20 mouse cellular contexts compared by ENCODE assay signal in the genomic region with DNA sequence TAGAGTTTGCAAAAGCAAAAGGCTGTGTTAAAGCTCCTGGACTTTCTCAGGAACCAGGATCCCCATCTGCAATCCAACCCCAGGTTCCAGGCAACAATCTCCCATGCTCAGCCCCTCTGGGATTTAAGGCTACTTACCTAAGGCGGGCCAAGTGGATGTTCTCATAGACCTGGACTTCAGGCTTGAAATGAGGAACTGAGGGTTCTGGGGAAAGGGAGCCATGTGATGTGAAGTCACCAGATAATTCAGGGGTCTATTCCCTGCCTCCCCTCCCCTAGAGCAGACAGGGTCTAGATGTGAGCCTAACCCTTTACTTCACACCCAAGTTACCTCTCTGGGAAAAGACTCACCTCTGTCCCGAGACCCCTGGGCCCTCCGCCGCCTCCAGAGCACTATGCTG. TPM values are rescaled to one million over a fixed set of nuclear protein-coding genes. Genes with fewer than 3 reads are reported as not detected.
DNase-seq lines count a peak whose midpoint lies in the region; ATAC-seq and TF ChIP-seq lines count a peak whose summit lies in the region.
"Had no signal": no experiment of that assay in that cellular context is flagged by ENCODE, and none has a peak within 500 bp of the region (broad histone marks: within the 10 kb centered on the region; RNA-seq: fewer than 3 reads in every experiment).

No protein-coding gene starts in this region.

- H3K9ac ChIP-seq in hindbrain, embryonic 14.5 days = peak overlapping the region; percentile 11; the same call in 1 of the 2 replicates
- no peak overlapping the region for H3K9ac ChIP-seq in hindbrain, embryonic 13.5 days
- peak overlapping the region; percentile 28; the same call in 1 of the 2 replicates for H3K9ac ChIP-seq in midbrain, embryonic 13.5 days (replicated peaks)
- H3K9ac ChIP-seq in midbrain, embryonic 11.5 days (ENCODE audit: low read length) = no peak overlapping the region
- peak overlapping the region; percentile 64 for H3K9ac ChIP-seq in liver, embryonic 13.5 days
- H3K9ac ChIP-seq: forebrain, embryonic 15.5 days had no signal

- H3K9me3 ChIP-seq in hindbrain, embryonic 14.5 days (ENCODE audit: control insufficient read depth, low read length) = no peaks in the 10 kb centered on the region
- H3K9me3 ChIP-seq in hindbrain, embryonic 13.5 days = no peaks in the 10 kb centered on the region
- H3K9me3 ChIP-seq in midbrain, embryonic 13.5 days = no peaks in the 10 kb centered on the region
- no peaks in the 10 kb centered on the region for H3K9me3 ChIP-seq in midbrain, embryonic 11.5 days (ENCODE audit: control insufficient read depth, low read length)
- no peaks in the 10 kb centered on the region for H3K9me3 ChIP-seq in liver, embryonic 13.5 days (replicated peaks)
- H3K9me3 ChIP-seq: embryonic facial prominence, embryonic 10.5 days; forebrain, embryonic 15.5 days; G1E; heart, embryonic 10.5 days; hindbrain, embryonic 10.5 days had no signal

- no peak overlapping the region for H3K4me3 ChIP-seq in hindbrain, embryonic 14.5 days (replicated peaks; ENCODE audit: low read length)
- no peak overlapping the region for H3K4me3 ChIP-seq in hindbrain, embryonic 13.5 days
- no peak overlapping the region for H3K4me3 ChIP-seq in midbrain, embryonic 13.5 days (replicated peaks)
- H3K4me3 ChIP-seq in midbrain, embryonic 11.5 days (ENCODE audit: low read depth, low read length) = no peak overlapping the region
- no peak overlapping the region for H3K4me3 ChIP-seq in liver, embryonic 13.5 days (replicated peaks)
- no peak overlapping the region for H3K4me3 ChIP-seq in lung, adult 2 months (replicated peaks; ENCODE audit: extremely low read depth, low read depth, low read length)
- H3K4me3 ChIP-seq: embryonic facial prominence, embryonic 10.5 days; forebrain, embryonic 15.5 days; hindbrain, embryonic 10.5 days had no signal

- 0 out of 2 replicates have a peak, but pooled peaks cover 5% of the 10 kb centered on the region for H3K4me1 ChIP-seq in hindbrain, embryonic 14.5 days (replicated peaks; ENCODE audit: control insufficient read depth, insufficient read depth, low read length)
- H3K4me1 ChIP-seq in hindbrain, embryonic 13.5 days (replicated peaks) = peaks cover 12% of the 10 kb centered on the region
- peaks cover 20% of the 10 kb centered on the region for H3K4me1 ChIP-seq in midbrain, embryonic 13.5 days (replicated peaks)
- H3K4me1 ChIP-seq in midbrain, embryonic 11.5 days (ENCODE audit: control insufficient read depth, insufficient read depth, low read length) = peaks cover 11% of the 10 kb centered on the region; the same call in 1 of the 2 replicates
- H3K4me1 ChIP-seq in liver, embryonic 13.5 days (replicated peaks) = peaks cover 62% of the 10 kb centered on the region
- no peaks in the 10 kb centered on the region; the same call in none of the 2 replicates for H3K4me1 ChIP-seq in lung, adult 2 months (ENCODE audit: control insufficient read depth, insufficient read depth, low read length)

- 66% methylated on average over 4 of the region's 4 CpGs for WGBS in hindbrain, embryonic 14.5 days
- WGBS in hindbrain, embryonic 13.5 days = 54% methylated on average over 4 of the region's 4 CpGs
- 76% methylated on average over 4 of the region's 4 CpGs for WGBS in midbrain, embryonic 13.5 days
- 74% methylated on average over 4 of the region's 4 CpGs for WGBS in midbrain, embryonic 11.5 days
- 81% methylated on average over 4 of the region's 4 CpGs for WGBS in liver, embryonic 13.5 days (ENCODE audit: insufficient replicate concordance)
- 88% methylated on average over 4 of the region's 4 CpGs for WGBS in lung, adult 2 months

- H3K4me2 ChIP-seq in hindbrain, embryonic 14.5 days (replicated peaks) = no peak overlapping the region
- no peak overlapping the region for H3K4me2 ChIP-seq in hindbrain, embryonic 13.5 days
- no peak overlapping the region for H3K4me2 ChIP-seq in midbrain, embryonic 13.5 days (replicated peaks)
- no peak overlapping the region for H3K4me2 ChIP-seq in midbrain, embryonic 11.5 days
- peak overlapping the region; percentile 73 for H3K4me2 ChIP-seq in liver, embryonic 13.5 days
- H3K4me2 ChIP-seq: forebrain, embryonic 15.5 days; lung, embryonic 14.5 days had no signal

- no peak for DNase-seq in hindbrain, embryonic 14.5 days (ENCODE audit: low spot score)
- no peak for DNase-seq in midbrain, embryonic 11.5 days (ENCODE audit: low spot score, missing footprints)
- DNase-seq in liver, embryonic 13.5 days = no peak
- DNase-seq in c-Kit-positive CD71-positive TER-119-positive erythroid progenitor cells, embryonic 14.5 days (ENCODE audit: low spot score) = no peak
- DNase-seq in lung, adult 2 months = no peak
- DNase-seq: adrenal gland, postnatal 14 days; cerebellum, adult 9-11 months; kidney, adult 2 months; lung, embryonic 14.5 days had no signal

- no peaks in the 10 kb centered on the region for H3K27me3 ChIP-seq in hindbrain, embryonic 14.5 days (ENCODE audit: control insufficient read depth, insufficient read depth, low read length)
- H3K27me3 ChIP-seq in hindbrain, embryonic 13.5 days = no peaks in the 10 kb centered on the region
- H3K27me3 ChIP-seq in midbrain, embryonic 13.5 days = peaks cover 1% of the 10 kb centered on the region; the same call in 1 of the 2 replicates
- H3K27me3 ChIP-seq in midbrain, embryonic 11.5 days (ENCODE audit: control insufficient read depth, insufficient read depth, low read length) = no peaks in the 10 kb centered on the region
- H3K27me3 ChIP-seq in liver, embryonic 13.5 days = peaks cover 17% of the 10 kb centered on the region; the same call in 1 of the 2 replicates
- H3K27me3 ChIP-seq: forebrain, embryonic 15.5 days had no signal

- no peak overlapping the region for H3K27ac ChIP-seq in hindbrain, embryonic 14.5 days
- no peak overlapping the region for H3K27ac ChIP-seq in hindbrain, embryonic 13.5 days
- no peak overlapping the region for H3K27ac ChIP-seq in midbrain, embryonic 13.5 days
- no peak overlapping the region for H3K27ac ChIP-seq in midbrain, embryonic 11.5 days (ENCODE audit: low read depth, low read length)
- peak overlapping the region; percentile 88 for H3K27ac ChIP-seq in liver, embryonic 13.5 days
- H3K27ac ChIP-seq: embryonic facial prominence, embryonic 10.5 days; forebrain, embryonic 15.5 days; hindbrain, embryonic 10.5 days; kidney, postnatal 0 days had no signal

- no peaks in the 10 kb centered on the region for H3K36me3 ChIP-seq in hindbrain, embryonic 14.5 days (replicated peaks; ENCODE audit: control insufficient read depth, insufficient read depth)
- no peaks in the 10 kb centered on the region for H3K36me3 ChIP-seq in hindbrain, embryonic 13.5 days
- H3K36me3 ChIP-seq in midbrain, embryonic 13.5 days = no peaks in the 10 kb centered on the region
- H3K36me3 ChIP-seq in midbrain, embryonic 11.5 days (ENCODE audit: control insufficient read depth, insufficient read depth, low read length) = no peaks in the 10 kb centered on the region
- H3K36me3 ChIP-seq in liver, embryonic 13.5 days = no peaks in the 10 kb centered on the region
- H3K36me3 ChIP-seq: embryonic facial prominence, embryonic 10.5 days; forebrain, embryonic 15.5 days; G1E; heart, embryonic 10.5 days; hindbrain, embryonic 10.5 days had no signal

- TF ChIP-seq CTCF in lung, adult 2 months (IDR thresholded peaks at IDR 0.05; ENCODE audit: insufficient read depth, low read length) = no peak

- TF ChIP-seq POLR2A in lung, adult 2 months (IDR thresholded peaks at IDR 0.05; ENCODE audit: borderline replicate concordance, extremely low read depth, low read depth, low read length) = no peak

- ATAC-seq in hindbrain, embryonic 14.5 days (ENCODE audit: low FRiP score) = no peak
- no peak for ATAC-seq in hindbrain, embryonic 13.5 days (ENCODE audit: low FRiP score)
- ATAC-seq in midbrain, embryonic 13.5 days = no peak
- no peak for ATAC-seq in midbrain, embryonic 11.5 days (ENCODE audit: low FRiP score)
- no peak for ATAC-seq in liver, embryonic 13.5 days (ENCODE audit: low read depth)
- ATAC-seq: CD4-positive, CD25-positive, alpha-beta regulatory T cell, adult 4 months; forebrain, embryonic 15.5 days had no signal

RNA-seq across cellular contexts. Expression of a gene that starts 2.8 kb away (rescaled TPM):
- polyA plus RNA-seq in hindbrain, embryonic 14.5 days (2014; fragmentation: Nextera tagmentation; extraction: Ambion mirVana) = 0.82 and 0.94 TPM in 2 replicates
- polyA plus RNA-seq in hindbrain, embryonic 13.5 days (2015; fragmentation: Nextera tagmentation; extraction: Ambion mirVana) = 0.61 and 1.1 TPM in 2 replicates
- polyA plus RNA-seq in midbrain, embryonic 13.5 days (2015; fragmentation: Nextera tagmentation; extraction: Ambion mirVana) = 1.0 and 1.9 TPM in 2 replicates
- 0.97 and 1.5 TPM in 2 replicates for polyA plus RNA-seq in midbrain, embryonic 11.5 days (2014; fragmentation: Nextera tagmentation; extraction: Ambion mirVana)
- 0.35 and 0.47 TPM in 2 replicates for polyA plus RNA-seq in liver, embryonic 13.5 days (2015; fragmentation: Nextera tagmentation; extraction: Ambion mirVana)
- polyA plus RNA-seq in lung, adult 2 months (2012; rRNA removed) = 14.5 and 16.7 TPM in 2 replicates
- polyA plus RNA-seq: CD4-positive, CD25-positive, alpha-beta regulatory T cell, adult 4 months; embryonic facial prominence, embryonic 10.5 days had no signal

RNA-seq across cellular contexts. Expression of a gene that starts 4.0 kb away (rescaled TPM):
- not detected in 2 replicates for polyA plus RNA-seq in hindbrain, embryonic 14.5 days (2014; fragmentation: Nextera tagmentation; extraction: Ambion mirVana)
- 0.45 TPM in 1 of 2 replicates, not detected in the other for polyA plus RNA-seq in hindbrain, embryonic 13.5 days (2015; fragmentation: Nextera tagmentation; extraction: Ambion mirVana)
- polyA plus RNA-seq in midbrain, embryonic 13.5 days (2015; fragmentation: Nextera tagmentation; extraction: Ambion mirVana) = 0.18 and 0.32 TPM in 2 replicates
- polyA plus RNA-seq in midbrain, embryonic 11.5 days (2014; fragmentation: Nextera tagmentation; extraction: Ambion mirVana) = not detected in 2 replicates
- polyA plus RNA-seq in liver, embryonic 13.5 days (2015; fragmentation: Nextera tagmentation; extraction: Ambion mirVana) = 0.13 and 0.23 TPM in 2 replicates
- 5.8 and 25.7 TPM in 2 replicates for polyA plus RNA-seq in lung, adult 2 months (2012; rRNA removed)
- polyA plus RNA-seq: CD4-positive, CD25-positive, alpha-beta regulatory T cell, adult 4 months; midbrain, postnatal 0 days had no signal

RNA-seq across cellular contexts. Expression of a gene that starts 4.7 kb away (rescaled TPM):
- 0.23 TPM in 1 of 2 replicates, not detected in the other for polyA plus RNA-seq in hindbrain, embryonic 14.5 days (2014; fragmentation: Nextera tagmentation; extraction: Ambion mirVana)
- polyA plus RNA-seq in hindbrain, embryonic 13.5 days (2015; fragmentation: Nextera tagmentation; extraction: Ambion mirVana) = 0.19 and 0.28 TPM in 2 replicates
- polyA plus RNA-seq in midbrain, embryonic 13.5 days (2015; fragmentation: Nextera tagmentation; extraction: Ambion mirVana) = 0.18 and 0.19 TPM in 2 replicates
- polyA plus RNA-seq in midbrain, embryonic 11.5 days (2014; fragmentation: Nextera tagmentation; extraction: Ambion mirVana) = 0.28 and 0.74 TPM in 2 replicates
- polyA plus RNA-seq in liver, embryonic 13.5 days (2015; fragmentation: Nextera tagmentation; extraction: Ambion mirVana) = 7.2 and 7.3 TPM in 2 replicates
- 0.16 and 0.84 TPM in 2 replicates for polyA plus RNA-seq in lung, adult 2 months (2012; rRNA removed)
- polyA plus RNA-seq: CD4-positive, CD25-positive, alpha-beta regulatory T cell, adult 4 months; forebrain, embryonic 15.5 days; heart, postnatal 0 days; kidney, adult 2 months; kidney, postnatal 0 days; midbrain, postnatal 0 days had no signal

RNA-seq across cellular contexts. Expression of a gene that starts 8.4 kb away (rescaled TPM):
- polyA plus RNA-seq in hindbrain, embryonic 14.5 days (2014; fragmentation: Nextera tagmentation; extraction: Ambion mirVana) = 86.8 and 89.1 TPM in 2 replicates
- polyA plus RNA-seq in hindbrain, embryonic 13.5 days (2015; fragmentation: Nextera tagmentation; extraction: Ambion mirVana) = 86.9 and 93.8 TPM in 2 replicates
- polyA plus RNA-seq in midbrain, embryonic 13.5 days (2015; fragmentation: Nextera tagmentation; extraction: Ambion mirVana) = 85.1 and 86.5 TPM in 2 replicates
- polyA plus RNA-seq in midbrain, embryonic 11.5 days (2014; fragmentation: Nextera tagmentation; extraction: Ambion mirVana) = 40.5 and 45.2 TPM in 2 replicates
- 51.0 and 54.9 TPM in 2 replicates for polyA plus RNA-seq in liver, embryonic 13.5 days (2015; fragmentation: Nextera tagmentation; extraction: Ambion mirVana)
- 196 and 245 TPM in 2 replicates for polyA plus RNA-seq in lung, adult 2 months (2012; rRNA removed)

RNA-seq across cellular contexts. Expression of a gene that starts 14.7 kb away (rescaled TPM):
- 0.21 and 0.42 TPM in 2 replicates for polyA plus RNA-seq in hindbrain, embryonic 14.5 days (2014; fragmentation: Nextera tagmentation; extraction: Ambion mirVana)
- 0.25 and 0.31 TPM in 2 replicates for polyA plus RNA-seq in hindbrain, embryonic 13.5 days (2015; fragmentation: Nextera tagmentation; extraction: Ambion mirVana)
- polyA plus RNA-seq in midbrain, embryonic 13.5 days (2015; fragmentation: Nextera tagmentation; extraction: Ambion mirVana) = 0.45 and 0.50 TPM in 2 replicates
- polyA plus RNA-seq in midbrain, embryonic 11.5 days (2014; fragmentation: Nextera tagmentation; extraction: Ambion mirVana) = 0.76 and 0.89 TPM in 2 replicates
- polyA plus RNA-seq in liver, embryonic 13.5 days (2015; fragmentation: Nextera tagmentation; extraction: Ambion mirVana) = 4.1 and 5.2 TPM in 2 replicates
- 1.0 and 2.1 TPM in 2 replicates for polyA plus RNA-seq in lung, adult 2 months (2012; rRNA removed)
- polyA plus RNA-seq: CD4-positive, CD25-positive, alpha-beta regulatory T cell, adult 4 months; G1E; midbrain, postnatal 0 days had no signal

Comparison
In these comparisons a context has a peak if more than half of its experiments do, and no peak if none do; other contexts are left out.
1. H3K9ac ChIP-seq: peak in hindbrain, embryonic 14.5 days (single experiment), midbrain, embryonic 13.5 days (single experiment) and liver, embryonic 13.5 days (single experiment); none in hindbrain, embryonic 13.5 days (single experiment) and midbrain, embryonic 11.5 days (single experiment).